Mouse (Mus musculus) naive thymus-derived CD4-positive, alpha-beta T cell, adult 5 months (primary cell): Measurements from ENCODE around the gene Slc35e3. TPM values are rescaled to one million over a fixed set of nuclear protein-coding genes. Genes with fewer than 3 reads are reported as not detected.

Source experiments
- polyA plus RNA-seq: library from polyadenylated mRNA; unstranded; fragments of 100-300 nt; shearing (Covaris generic); gene quantifications from one replicate; pipeline ENCODE4 v1.2.1, GENCODE M21; 2017

Gene Slc35e3
- polyA plus RNA-seq = 5.6 TPM

DNA sequence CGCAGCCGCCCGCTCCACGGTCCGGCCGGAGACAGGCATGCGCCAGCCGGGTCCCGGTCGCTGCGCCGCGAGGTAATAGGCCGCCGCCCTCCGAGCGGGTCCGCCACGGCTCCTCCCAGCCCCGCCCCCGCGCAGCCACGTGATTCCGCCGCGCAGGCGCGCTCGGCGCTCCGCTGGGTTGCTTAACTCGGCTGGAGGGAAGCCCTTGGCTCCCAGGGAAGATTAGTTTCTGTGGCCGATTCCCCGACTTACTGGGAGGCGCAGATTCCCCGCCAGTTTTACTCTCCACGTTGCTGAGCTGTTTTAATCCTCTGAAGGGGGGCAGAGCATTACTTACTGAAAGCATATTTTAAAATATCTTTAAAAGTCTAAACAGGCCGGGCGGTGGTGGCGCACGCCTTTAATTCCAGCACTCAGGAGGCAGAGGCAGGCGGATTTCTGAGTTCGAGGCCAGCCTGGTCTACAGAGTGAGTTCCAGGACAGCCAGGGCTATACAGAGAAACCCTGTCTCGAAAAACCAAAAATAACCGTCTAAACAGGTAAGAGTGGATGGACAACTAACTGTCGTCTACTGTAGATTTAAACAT is at the start of gene Slc35e3:
Gene Slc35e3 (minus strand): TSS at position 69 of the 587 bp plus-strand sequence.

DNA sequence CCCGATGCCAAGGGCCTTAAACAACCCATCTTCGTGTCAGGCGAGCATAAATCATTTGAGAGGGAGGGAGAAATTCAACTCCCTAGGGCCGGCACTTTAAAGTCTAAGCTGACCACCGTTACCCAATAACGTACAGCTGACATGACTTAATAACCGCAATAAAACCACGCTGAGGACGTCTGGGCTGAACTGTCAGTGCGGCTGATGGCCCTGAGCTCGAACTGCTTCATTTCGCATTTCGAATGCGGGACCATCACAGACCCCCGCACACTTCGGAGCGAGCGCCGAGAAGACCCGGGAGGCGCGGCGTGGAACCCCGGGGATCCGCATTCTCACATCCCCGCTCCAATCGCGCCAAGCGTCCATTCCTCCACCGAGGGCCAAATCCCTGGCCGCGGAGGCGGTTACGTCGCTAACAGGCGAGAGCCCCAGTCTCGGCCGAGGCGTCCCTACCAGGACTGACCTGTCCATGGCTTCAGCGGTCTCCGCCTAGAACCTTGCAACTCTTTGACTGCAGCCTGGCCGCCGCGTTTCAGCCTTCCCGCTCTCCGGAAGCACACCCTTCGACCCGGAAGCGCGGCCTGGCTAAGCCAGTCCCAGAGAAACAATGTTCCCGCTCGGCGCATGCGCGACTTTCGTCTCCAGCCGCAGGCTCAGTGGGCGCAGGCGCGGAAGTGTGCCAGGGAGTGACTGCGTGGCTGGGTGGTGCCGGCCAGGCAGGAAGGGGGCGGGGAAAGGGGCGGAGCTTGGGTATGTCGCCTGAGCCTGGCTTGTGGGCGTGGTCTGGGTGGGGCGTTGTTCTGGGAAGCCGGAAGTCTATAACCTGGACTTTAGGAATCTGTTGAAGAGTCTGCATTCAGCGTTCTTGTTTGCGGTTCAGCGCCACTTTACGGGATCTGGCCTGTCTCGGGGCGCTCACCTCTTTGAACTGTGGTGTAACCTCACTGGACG is 46.3 kb upstream of the Slc35e3 start, which contains the start of gene Nup107:
Gene Nup107 (minus strand): TSS at position 565 of the 951 bp plus-strand sequence.

DNA sequence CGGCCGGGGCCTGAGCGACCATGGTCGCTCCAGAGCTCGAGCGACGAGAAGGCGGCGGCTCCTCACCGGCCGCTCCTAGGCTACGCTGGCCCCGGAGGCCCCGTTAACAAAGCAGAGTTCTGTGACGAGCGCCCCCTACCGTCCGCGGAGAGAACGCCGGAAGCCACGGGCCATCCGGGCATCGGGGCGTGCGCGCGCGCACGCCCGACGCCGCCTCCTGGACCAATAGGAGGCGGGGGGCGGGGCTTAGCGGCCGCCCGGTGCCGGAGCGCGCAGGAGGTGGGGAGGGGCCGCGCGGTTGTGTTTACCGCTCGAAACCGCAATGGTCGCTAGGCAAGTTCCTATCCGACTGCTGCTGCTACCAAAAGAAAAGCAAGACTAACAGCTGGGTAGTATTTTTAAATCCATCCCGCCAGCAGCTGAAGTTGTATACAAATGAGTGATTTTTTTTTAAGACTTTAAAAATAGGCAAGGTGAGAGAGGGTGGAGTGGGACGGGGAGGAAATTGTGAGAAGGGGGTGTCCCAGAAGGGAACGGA is 35.5 kb downstream of the Slc35e3 start, which contains the start of gene Mdm2:
Gene Mdm2 (minus strand): TSS at position 155 of the 538 bp plus-strand sequence.

Other genes starting within 250 kb of the Slc35e3 start
- gene Cpm, start 116.9 kb downstream of the Slc35e3 start, polyA plus RNA-seq = 92.1 TPM
- gene Mdm2, start 35.6 kb downstream of the Slc35e3 start, polyA plus RNA-seq = 109 TPM
- 39.3 TPM for gene Nup107, start 46.3 kb upstream of the Slc35e3 start, polyA plus RNA-seq
- 715 TPM for gene Rap1b, start 99.7 kb upstream of the Slc35e3 start, polyA plus RNA-seq